Mouse (Mus musculus): ENCODE results near the gene Trarg1. TPM values are rescaled to one million over a fixed set of nuclear protein-coding genes. Genes with fewer than 3 reads are reported as not detected.
"Not testable (repeated sequence)": the region's sequence is repeated elsewhere in the genome, so short reads cannot be mapped to it uniquely, and the experiment has no call there.

Trarg1 gene
- under 1 TPM in 1 of 2 experiments, not detected in 1; 0.56 TPM for polyA plus RNA-seq (2017; shearing (Covaris generic))

DNA sequence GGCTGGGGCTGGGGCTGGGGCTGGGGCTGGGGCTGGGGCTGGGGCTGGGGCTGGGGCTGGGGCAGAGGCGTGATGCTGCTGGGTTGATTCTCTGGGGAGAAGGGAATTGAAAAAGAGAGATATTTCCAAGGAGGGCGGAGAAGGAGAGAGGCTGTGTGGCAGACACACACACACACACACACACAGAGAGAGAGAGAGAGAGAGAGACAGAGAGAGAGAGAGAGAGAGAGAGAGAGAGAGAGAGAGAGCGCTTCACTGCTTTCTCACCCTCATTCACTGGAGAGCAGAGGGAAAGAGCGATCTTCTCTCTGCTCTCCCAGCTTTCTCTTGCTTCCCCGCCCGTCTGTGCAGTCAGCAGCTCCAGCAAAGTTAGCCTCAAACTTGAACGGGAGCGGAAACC lies at the start of gene Trarg1:
Trarg1 (plus strand) TSS at position 301 of the 400 bp plus-strand sequence.
- not testable (repeated sequence) for ATAC-seq

DNA sequence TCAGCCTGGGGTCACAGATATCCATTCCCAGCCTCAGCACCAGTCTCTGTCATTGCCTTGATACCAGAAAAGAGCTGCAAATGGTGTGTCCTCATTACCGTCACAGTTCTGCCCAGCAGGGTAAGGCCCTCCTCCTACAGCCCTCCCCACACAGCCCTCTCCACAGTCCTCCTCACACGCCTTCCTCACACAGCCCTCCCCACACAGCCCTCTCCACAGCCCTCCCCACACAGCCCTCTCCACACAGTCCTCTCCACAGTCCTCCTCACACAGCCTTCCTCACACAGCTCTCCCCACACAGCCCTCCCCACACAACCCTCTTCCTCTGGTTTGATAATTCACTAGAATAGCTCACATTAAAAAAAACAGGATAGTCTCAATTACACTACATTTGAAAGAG lies 49.6 kb upstream of the Trarg1 start:
- ATAC-seq, result no peak

DNA sequence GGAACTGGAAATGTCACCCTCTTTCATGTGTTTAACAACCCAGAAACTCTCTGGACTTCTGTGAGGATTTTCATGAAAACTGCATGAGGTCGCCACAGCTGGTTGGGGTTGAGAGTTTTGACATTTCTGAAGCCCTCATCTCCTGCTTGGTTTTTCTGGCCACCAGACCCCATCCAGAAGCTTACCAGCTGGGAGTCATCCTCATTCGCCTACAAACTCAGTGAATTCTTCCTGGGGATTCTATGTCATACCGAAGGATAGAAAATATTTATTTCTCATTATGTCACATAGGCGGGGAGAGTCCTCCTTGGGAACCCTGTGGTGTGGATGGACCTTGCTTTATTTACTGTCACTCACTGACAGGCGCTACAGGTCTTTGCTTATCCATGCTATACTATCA lies 49.1 kb upstream of the Trarg1 start:
- no peak for ATAC-seq

DNA sequence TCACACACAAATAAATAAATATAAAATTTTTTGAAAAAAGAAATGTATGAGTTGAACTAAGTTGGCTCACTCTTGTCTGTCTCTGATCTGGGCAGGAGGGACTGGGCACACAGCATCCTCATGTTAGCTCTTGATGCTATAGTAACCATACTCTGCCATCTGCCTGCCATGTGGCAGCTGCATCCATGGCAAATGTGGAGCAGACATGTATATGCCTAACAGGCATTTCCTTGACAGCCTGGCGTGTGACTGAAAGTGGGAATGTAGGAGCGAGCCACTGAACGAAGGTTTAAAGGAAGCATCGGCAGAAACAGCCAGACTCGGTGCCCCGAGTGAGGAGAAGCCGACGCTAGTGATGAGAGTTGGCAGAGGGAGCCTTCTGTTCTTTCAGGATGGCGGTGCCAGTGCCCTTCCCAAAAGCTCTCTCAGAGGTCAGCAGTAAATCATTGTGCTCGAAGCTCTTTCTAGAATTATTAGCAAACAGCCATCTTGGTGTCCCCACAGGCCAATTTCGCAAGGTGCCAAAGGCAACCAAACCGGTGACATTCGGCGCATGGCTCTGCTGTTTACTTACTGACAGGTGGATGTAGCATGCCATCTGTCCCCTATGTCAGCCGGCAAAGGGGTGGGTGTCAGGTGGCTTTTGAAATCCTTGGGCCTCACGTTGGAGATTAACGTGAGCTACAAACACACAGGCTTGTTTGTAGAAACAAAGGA lies 40.2 kb upstream of the Trarg1 start:
- no peak for ATAC-seq

DNA sequence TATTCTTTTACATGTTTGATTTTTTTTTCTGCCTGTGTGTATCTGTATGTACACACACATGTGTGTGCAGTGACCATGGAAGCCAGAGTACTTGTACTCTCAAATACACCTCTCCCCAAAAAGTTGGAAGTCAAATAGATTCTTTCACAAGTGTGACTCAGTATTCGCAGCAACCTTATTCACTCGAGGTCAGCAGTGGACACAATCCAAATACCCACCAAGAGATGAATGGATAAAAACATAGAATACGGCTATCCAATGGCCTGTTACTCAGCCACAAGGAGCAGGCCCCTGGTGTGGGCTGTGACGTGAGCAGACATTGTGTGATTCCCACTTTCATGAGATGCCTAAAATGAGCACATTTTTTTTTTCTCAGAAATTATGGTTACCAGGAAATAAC lies 39.4 kb upstream of the Trarg1 start:
- no peak for ATAC-seq

DNA sequence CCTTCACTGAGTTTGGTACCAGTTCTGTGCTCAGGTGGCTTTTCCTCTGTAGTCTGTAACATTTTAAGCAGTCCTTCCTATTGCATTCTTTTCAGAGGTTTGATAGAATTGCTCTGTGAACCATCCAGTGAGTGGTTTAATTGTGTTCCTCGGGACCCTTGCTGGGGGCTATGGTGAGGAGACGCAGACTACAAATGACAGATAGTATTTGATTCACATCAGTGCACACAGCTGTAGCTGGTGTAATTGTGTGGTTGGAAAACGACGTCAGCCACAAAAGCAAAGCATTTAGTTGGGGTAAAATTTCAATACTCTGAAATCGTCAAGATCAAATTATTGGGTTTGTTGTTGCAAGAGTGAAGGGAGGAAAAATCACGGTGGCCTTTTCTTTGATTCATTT lies 35.4 kb upstream of the Trarg1 start:
- no peak for ATAC-seq

DNA sequence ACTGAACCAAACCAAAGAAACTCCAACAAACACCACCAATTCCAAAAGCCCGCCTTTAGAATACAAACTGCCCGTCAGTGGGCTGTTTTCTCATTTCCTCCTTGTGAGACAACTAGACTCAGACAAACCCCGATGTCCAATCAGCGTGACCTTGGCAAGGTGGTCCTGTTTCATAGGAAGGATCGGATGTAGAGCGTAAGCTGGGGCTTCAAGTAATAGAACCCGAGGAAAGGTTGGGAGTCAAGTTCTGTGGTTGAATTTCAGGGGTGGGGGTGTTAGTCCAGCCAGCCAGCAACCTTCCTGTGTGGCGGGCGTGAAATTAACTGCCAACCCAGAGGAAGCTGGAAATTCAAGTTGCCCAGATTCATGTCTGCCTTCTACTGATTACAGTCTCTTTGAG lies 34.6 kb upstream of the Trarg1 start:
- ATAC-seq, result no peak

DNA sequence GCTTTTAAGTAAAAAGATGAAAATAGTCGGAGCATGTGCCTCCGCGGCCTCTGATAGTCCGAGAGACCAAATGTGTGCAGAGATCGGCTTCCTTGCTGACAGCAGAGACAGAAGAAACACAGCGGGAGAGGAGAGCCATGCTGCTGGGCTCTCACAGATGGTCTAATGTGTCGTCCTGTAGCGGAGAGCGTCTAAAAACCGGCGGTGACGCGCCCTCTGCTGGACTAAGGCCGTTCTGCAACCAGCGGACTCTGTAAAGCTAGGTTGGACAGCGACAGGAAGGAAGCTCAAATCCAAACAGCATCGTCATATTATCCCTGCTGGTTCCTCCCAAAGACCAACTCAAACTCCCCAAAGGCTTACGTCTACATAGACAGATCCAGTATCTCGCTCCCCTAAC lies 33.7 kb upstream of the Trarg1 start:
- ATAC-seq, result no peak

DNA sequence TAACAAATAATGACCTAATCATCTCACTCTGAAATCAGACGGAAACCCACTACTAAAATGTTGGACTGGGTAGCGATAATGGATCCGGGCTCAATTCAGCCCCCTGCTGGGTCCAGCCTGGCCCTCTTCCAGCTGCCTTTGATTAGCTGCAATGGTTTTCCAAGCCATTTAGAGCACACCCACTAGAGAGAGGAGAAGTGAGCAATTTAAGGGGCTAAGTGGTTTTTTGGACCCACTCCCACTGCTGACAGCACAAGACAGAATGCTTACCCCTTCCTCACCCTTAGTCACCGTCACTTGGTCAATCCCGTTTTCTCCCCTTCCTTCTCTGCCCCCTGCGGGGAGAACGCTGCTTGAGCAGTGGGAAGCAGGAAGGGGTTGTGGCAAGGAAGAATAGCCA lies 32.5 kb upstream of the Trarg1 start:
- no peak for ATAC-seq

DNA sequence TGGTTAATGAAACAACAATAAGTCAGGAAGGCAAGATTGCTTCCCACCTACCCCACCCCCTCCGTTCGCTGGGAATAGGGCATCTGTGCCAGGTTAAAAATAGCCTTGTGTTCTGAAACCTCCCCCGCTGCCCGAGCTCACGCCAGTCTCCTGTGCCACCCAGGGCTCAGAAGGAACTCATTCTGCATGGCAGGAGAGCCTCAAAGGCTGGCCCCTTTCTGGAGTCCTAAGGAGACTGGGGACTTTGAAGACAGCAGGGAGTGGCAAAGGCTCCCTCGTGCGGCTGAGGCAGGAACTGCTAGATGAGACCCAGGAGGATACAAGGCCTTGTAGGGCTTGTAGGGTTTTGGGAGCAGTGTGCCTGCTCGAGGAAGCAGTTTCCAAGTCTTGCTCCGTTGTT lies 32.1 kb upstream of the Trarg1 start:
- ATAC-seq, result peak; percentile 49

DNA sequence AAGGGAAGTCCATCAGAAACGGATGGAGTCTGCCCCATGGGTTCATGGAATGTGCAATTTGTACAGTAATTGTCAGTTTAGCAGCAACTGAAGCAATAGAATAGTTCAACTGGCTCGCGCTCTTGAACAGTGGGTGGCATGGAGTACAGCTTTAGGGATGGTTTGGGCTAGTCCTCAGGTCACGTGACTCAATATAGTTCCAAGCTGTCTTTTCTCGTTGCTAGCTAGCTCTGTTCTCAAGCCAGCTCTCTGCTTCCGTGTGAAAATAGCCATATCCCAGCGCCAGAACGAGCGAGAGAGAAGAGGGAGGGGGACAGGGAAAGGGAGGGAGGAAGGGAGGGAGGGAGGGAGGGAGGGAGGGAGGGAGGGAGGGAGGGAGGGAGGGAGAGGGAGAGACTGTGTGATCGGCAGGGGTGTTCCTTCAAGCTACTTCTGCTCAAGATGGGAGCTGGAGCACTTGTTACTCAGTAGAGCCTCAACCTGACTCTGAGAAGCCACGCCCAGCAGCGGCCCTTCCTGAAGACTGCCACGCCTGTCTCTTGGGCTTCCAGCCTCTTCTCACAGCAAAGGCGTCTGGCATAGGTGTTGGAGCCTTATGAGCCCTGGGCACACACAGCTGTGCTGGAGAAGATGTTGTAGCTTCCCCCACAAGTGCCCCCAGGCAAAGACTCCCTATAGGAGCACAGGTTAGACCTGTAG lies 28.6 kb upstream of the Trarg1 start:
- no peak for ATAC-seq

DNA sequence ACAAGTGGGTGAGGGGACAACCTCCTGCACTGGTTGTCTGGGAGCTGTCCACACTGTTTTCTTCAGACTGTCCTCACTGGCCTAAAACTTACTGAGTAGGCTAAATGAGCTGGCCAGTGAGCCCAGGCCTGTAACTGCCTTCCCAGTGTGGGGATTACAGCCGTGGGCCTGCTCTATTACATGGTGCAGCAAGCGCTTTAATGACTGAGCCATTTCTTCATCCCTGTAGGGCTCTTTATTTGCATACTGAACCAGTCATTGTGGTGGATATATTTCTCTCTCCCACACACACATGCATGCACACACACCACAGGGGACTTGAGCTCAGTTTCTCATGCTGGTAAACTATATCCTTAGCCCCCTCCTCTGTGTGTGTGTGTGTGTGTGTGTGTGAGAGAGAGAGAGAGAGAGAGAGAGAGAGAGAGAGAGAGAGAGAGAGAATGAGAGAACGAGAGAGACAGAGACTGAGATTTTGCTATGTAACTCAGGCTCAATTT lies 26.7 kb upstream of the Trarg1 start:
- no peak for ATAC-seq

DNA sequence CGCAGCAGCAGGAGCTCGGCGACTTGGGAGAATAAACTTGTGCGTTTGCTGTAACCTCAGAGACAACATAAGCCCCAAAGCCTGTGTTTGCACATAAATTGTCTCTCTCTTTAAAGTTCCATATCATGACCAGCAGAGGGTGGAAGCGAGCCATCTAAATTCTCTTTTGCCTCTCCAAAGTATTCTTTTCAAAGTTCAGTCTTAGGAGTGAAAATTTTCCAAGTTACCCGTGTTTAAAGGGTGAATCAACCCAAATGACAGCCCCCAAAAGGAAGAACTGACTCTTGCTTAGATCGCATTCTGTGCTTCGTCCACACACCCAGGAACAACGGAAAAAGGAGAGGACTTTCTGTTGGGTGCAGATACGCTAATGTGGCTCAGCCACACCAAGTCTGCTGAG lies 24.5 kb upstream of the Trarg1 start:
- ATAC-seq, result no peak

DNA sequence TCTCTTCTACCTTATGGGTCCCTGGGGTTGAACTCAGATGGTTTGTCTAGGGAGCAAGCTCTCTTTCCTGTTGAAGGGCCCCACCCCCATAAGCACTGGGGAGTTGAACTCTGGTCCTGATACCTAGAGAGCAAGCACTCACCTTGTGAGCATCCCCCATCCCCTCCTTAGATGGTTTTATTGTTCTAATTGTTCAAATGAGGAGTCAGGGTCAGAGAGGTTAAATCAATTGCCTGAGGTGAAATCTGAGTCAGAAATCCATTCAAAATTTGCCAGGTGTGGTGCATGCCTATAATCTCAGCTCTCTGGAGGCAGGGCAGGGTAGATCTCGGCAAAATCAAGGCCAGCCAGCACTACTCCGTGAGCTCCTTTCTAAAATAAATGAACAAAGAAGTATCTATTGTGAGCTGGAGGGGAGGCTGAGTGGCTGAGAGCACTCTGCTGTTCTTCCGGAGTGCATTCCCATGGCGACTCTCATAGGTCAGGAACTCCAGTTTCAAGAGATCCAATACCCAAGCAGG lies 22.1 kb upstream of the Trarg1 start:
- no peak for ATAC-seq

DNA sequence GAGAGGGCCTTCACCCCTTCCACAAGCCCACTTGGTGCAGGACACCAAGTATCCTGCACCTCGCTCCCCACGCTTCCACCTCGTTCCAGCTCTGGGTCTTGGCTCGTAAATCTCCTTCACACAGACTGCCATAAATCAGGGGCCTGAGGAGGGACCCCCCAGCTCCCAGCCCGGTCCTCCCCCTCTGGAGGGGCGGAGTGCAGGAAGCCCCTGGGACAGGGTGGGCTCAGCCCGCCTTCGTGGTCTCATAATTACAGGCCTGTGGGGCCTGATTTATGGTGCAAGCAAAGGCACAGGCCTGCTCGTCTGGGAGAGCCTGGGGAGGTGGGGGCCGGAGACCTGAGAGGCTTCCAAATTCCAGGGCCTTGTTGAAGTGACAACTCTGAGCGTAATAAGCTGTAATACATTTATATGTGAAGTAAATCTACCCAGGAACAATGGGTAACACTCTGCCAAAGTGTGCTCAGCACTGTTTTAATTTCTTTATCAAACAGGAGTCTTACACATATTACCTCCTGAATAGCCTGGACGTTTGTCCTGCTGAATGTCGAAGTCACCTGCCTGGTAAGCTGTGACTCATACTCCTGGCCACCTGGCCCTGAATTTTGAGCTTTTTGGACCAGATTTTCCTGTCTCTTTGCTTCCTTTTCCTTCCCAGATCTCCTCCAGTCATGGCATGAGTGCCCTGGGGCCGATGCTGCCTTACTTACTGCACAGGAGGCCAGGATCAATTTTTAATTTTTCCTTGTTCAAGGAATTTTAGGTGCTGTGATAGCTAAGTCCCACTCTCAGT lies 20.3 kb upstream of the Trarg1 start:
- ATAC-seq, result no peak

DNA sequence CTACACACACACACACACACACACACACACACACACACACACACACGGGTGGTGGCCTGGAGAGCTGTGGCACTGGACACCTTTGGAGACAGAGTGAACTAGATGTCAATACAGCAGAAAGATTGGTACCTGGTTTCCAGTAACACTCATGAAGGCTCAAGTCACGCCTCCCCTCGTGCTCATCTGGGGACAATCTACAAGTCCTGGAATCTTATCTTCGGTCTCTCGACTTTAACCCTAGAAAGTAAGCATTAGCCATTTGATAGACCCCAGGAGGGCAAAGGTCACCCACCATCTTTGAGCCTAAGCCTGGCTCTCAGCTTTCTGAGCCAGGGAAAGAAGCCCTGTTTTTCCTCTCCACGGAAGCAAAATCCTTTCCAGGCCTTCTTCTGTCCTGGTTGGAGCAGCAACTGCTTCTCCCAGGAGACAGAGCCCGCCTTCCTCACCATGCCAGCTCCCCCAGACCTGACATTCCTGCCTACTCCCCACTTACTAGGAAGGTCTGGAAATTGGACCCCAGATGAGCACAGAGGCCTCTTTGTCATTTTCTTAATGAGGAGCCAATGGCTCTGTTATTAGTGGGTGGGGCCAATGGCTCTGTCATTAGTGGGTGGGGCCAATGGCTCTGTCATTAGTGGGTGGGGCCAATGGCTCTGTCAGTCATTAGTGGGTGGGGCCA lies 17.7 kb upstream of the Trarg1 start:
- no peak for ATAC-seq

DNA sequence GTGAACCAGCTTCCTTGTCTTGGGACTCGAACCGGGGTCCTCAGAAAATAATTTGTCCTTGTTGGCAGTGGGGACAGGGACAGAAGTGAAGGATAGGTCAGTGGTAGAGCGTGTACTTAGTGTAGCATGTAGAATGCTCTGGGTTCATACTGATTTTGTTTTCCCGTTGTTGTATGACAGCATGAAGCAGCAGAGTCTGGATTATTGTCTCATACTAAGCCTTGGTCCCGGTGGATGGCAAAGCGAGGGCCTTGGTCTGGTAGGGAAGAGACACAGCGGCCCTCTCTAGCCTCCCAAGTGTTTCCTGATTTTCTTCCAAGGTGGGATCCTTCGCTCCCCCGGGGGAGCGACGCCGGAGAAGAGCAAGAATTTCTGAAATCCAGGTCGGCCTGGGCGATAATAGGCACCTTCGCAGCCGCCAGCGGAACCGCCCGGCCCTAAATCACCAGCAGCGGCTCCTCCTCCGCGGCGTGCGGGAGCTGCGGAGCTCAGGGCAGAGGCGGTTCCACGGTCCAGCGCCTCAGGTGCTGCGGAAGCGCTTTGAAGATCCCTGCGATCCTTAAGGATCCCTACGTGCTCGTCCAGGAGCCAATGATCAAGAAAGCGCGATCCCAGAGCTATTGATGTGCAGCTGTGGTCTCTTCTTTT lies 13.5 kb upstream of the Trarg1 start:
- ATAC-seq, result no peak

DNA sequence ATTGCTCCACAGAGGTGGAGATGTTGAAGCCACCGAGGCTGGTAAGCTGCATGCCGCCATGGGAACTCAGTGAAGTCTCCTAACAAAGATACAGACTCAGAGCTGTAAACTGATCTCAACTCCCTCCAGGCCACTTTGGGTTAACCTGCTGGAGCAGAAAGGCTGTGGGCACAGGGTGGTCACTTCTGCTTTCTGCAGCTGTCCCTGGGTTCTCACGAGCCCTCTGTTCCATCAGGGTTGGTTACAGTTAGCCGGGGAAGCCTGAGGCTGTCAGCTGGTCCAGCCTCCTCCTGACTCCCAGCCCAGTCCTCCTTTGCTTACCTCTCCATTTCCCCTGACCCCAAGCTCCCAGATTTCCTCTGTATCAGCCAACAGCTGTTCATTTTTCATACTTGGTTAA lies 11.8 kb upstream of the Trarg1 start:
- no peak for ATAC-seq

DNA sequence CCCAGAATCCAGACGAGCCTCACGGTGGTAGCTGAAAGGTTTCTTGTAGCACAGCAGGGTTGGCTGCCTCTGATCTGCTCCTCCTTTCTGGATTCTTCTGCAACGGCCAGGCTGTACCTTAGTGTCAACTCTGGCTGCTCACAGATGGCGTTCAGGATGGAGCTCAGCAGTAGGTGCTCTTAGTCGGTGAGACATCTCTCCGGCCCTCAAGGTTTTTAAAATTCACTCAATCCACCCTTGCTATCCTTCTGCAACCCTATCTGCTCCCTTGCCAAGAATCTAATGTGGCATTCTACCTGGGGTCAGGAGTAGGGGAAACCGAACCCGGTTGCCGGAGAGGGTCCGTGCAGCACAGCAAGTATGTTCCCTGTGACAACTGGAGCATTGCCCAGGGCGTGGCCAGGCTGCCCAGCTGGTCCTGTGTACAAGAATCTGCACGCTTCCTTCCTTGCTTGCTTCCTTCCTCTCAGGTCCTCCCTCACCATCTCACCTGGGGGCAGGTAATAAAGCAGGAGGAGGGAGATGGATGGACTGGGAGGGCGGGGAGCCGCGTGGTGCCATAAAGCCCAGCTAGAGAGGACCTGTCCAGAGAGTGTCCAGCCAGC lies 7.6 kb upstream of the Trarg1 start, which contains the start of gene Bhlha9:
Bhlha9 (plus strand) TSS at position 600 of the 605 bp plus-strand sequence.
- ATAC-seq, result no peak

DNA sequence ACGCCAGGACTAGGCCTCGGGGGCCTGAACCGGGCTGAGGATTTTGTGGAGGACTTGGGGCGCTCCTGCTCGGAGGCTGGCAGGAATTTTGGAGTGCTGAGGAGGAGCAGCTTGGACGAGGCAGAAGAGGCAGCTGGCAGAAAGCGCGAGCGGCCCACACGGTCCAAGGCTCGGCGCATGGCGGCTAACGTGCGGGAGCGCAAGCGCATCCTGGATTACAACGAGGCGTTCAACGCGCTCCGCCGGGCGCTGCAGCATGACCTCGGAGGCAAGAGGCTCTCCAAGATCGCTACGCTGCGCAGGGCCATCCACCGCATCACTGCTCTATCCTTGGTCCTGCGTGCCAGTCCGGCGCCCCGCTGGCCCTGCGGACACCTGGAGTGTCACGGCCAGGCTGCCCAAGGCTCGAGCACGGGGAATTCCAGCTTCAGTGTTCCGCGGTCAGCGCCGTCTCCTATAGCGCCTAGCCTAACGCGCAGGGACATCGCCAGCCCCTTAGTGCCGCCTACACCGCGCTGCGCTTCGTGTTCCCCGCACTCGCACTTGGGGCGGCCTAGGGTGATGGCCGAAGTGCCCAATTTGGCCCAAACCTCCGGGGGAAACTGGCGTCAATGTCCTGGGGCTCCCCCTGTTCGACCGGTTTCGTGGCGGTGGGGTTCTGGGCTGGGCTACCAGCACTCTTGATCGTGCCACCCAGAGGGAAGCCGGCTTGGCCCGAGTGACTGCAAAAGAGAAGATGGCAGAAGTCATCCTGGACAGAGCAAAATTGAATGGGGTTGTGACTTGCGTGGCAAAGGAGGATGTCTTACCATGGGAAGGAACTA lies 6.8 kb upstream of the Trarg1 start:
- no peak for ATAC-seq

DNA sequence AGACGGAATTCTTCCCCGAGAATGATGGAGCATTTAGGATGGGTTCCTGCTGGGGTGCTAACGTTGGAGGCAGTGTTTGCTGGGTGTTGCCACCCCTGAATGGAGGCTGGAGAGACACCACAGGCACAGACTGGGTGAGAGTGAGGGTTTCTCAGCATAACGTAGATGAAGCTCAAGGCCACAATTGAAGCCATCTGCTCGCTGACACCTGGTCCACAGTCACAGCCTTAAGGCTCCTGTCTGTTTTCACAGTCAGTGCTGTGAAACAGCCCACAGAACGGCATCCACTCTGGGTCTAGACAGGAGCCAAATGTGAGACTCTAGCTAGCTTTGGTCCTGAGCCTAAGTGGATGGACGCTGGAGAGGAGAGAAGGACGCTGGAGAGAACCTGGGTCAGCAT lies 5.4 kb upstream of the Trarg1 start:
- ATAC-seq, result no peak
